Mouse (Mus musculus): ENCODE data around the gene Neil1.

Neil1 gene

GRCm38 (mm10) chr9:57158013-57158470 lies 9.9 kb upstream of the Neil1 start, which contains the start of gene Commd4:
TSS of gene Commd4 (minus strand) at chr9:57158331.
- H3K9me3 ChIP-seq (ENCODE audit: low read length), result no peaks in the 10 kb centered on the region
- H3K36me3 ChIP-seq (ENCODE audit: insufficient read depth, low read length), result peaks cover 32% of the 10 kb centered on the region
- TF ChIP-seq POU5F1 (IDR thresholded peaks at IDR 0.05; ENCODE audit: borderline replicate concordance, low read length) (no peak), CTCF (conservative IDR thresholded peaks at IDR 0.05; ENCODE audit: low read length) (no peak), NANOG (IDR thresholded peaks at IDR 0.05; ENCODE audit: borderline replicate concordance, low read length) (no peak)
- H3K4me3 ChIP-seq (replicated peaks; ENCODE audit: low read length), result peak within 1 kb of the TSS; percentile 99
- H3K27me3 ChIP-seq (ENCODE audit: insufficient read depth, low read length), result no peaks in the 10 kb centered on the region
- H3K4me1 ChIP-seq (replicated peaks; ENCODE audit: low read depth, low read length), result peaks cover 60% of the 10 kb centered on the region

- H3K4me1 ChIP-seq (replicated peaks; ENCODE audit: low read depth, low read length), result peaks cover 55% of the 10 kb centered on the region
- TF ChIP-seq CTCF (conservative IDR thresholded peaks at IDR 0.05; ENCODE audit: low read length), result no peak
- no peak for TF ChIP-seq NANOG (IDR thresholded peaks at IDR 0.05; ENCODE audit: borderline replicate concordance, low read length)
- TF ChIP-seq POU5F1 (IDR thresholded peaks at IDR 0.05; ENCODE audit: borderline replicate concordance, low read length), result no peak
- peak overlapping the region; percentile 99 for H3K4me3 ChIP-seq (replicated peaks; ENCODE audit: low read length)
- H3K27me3 ChIP-seq (ENCODE audit: insufficient read depth, low read length), result no peaks in the 10 kb centered on the region
- no peaks in the 10 kb centered on the region for H3K9me3 ChIP-seq (ENCODE audit: low read length)
- peaks cover 35% of the 10 kb centered on the region for H3K36me3 ChIP-seq (ENCODE audit: insufficient read depth, low read length)
Measured at GRCm38 (mm10) chr9:57157499-57157898, 9.4 kb upstream of the Neil1 start.

GRCm38 (mm10) chr9:57156823-57157222 lies 8.7 kb upstream of the Neil1 start:
- Histone ChIP-seq H3K27me3 (ENCODE audit: insufficient read depth, low read length) (no peaks in the 10 kb centered on the region), H3K36me3 (ENCODE audit: insufficient read depth, low read length) (peaks cover 35% of the 10 kb centered on the region), H3K4me3 (replicated peaks; ENCODE audit: low read length) (peak overlapping the region; percentile 99), H3K4me1 (replicated peaks; ENCODE audit: low read depth, low read length) (peaks cover 48% of the 10 kb centered on the region), H3K9me3 (ENCODE audit: low read length) (no peaks in the 10 kb centered on the region)
- no peak for TF ChIP-seq POU5F1 (IDR thresholded peaks at IDR 0.05; ENCODE audit: borderline replicate concordance, low read length)
- TF ChIP-seq CTCF (conservative IDR thresholded peaks at IDR 0.05; ENCODE audit: low read length), result no peak
- no peak for TF ChIP-seq NANOG (IDR thresholded peaks at IDR 0.05; ENCODE audit: borderline replicate concordance, low read length)

- Histone ChIP-seq H3K4me1 (replicated peaks; ENCODE audit: low read depth, low read length) (peaks cover 44% of the 10 kb centered on the region), H3K36me3 (ENCODE audit: insufficient read depth, low read length) (peaks cover 35% of the 10 kb centered on the region), H3K27me3 (ENCODE audit: insufficient read depth, low read length) (no peaks in the 10 kb centered on the region), H3K4me3 (replicated peaks; ENCODE audit: low read length) (peak overlapping the region; percentile 99; the same call in 1 of the 2 replicates), H3K9me3 (ENCODE audit: low read length) (no peaks in the 10 kb centered on the region)
- TF ChIP-seq POU5F1 (IDR thresholded peaks at IDR 0.05; ENCODE audit: borderline replicate concordance, low read length) (no peak), CTCF (conservative IDR thresholded peaks at IDR 0.05; ENCODE audit: low read length) (no peak), NANOG (IDR thresholded peaks at IDR 0.05; ENCODE audit: borderline replicate concordance, low read length) (no peak)
Measured at GRCm38 (mm10) chr9:57156383-57156782, 8.3 kb upstream of the Neil1 start.

GRCm38 (mm10) chr9:57152331-57152730 lies 4.2 kb upstream of the Neil1 start:
- Histone ChIP-seq H3K4me1 (replicated peaks; ENCODE audit: low read depth, low read length) (peaks cover 55% of the 10 kb centered on the region), H3K36me3 (ENCODE audit: insufficient read depth, low read length) (peaks cover 35% of the 10 kb centered on the region), H3K27me3 (ENCODE audit: insufficient read depth, low read length) (no peaks in the 10 kb centered on the region), H3K4me3 (replicated peaks; ENCODE audit: low read length) (no peak overlapping the region), H3K9me3 (ENCODE audit: low read length) (no peaks in the 10 kb centered on the region)
- TF ChIP-seq POU5F1 (IDR thresholded peaks at IDR 0.05; ENCODE audit: borderline replicate concordance, low read length), result no peak
- TF ChIP-seq CTCF (conservative IDR thresholded peaks at IDR 0.05; ENCODE audit: low read length), result no peak
- no peak for TF ChIP-seq NANOG (IDR thresholded peaks at IDR 0.05; ENCODE audit: borderline replicate concordance, low read length)

- Histone ChIP-seq H3K4me1 (replicated peaks; ENCODE audit: low read depth, low read length) (peaks cover 52% of the 10 kb centered on the region), H3K9me3 (ENCODE audit: low read length) (no peaks in the 10 kb centered on the region), H3K36me3 (ENCODE audit: insufficient read depth, low read length) (peaks cover 17% of the 10 kb centered on the region), H3K27me3 (ENCODE audit: insufficient read depth, low read length) (no peaks in the 10 kb centered on the region), H3K4me3 (replicated peaks; ENCODE audit: low read length) (no peak overlapping the region)
- TF ChIP-seq POU5F1 (IDR thresholded peaks at IDR 0.05; ENCODE audit: borderline replicate concordance, low read length) (no peak), CTCF (conservative IDR thresholded peaks at IDR 0.05; ENCODE audit: low read length) (no peak), NANOG (IDR thresholded peaks at IDR 0.05; ENCODE audit: borderline replicate concordance, low read length) (no peak)
Measured at GRCm38 (mm10) chr9:57150192-57150591, 2.1 kb upstream of the Neil1 start.

- Histone ChIP-seq H3K9me3 (ENCODE audit: low read length) (no peaks in the 10 kb centered on the region), H3K36me3 (ENCODE audit: insufficient read depth, low read length) (peaks cover 17% of the 10 kb centered on the region), H3K4me1 (replicated peaks; ENCODE audit: low read depth, low read length) (peaks cover 54% of the 10 kb centered on the region), H3K4me3 (replicated peaks; ENCODE audit: low read length) (peak overlapping the region; percentile 83), H3K27me3 (ENCODE audit: insufficient read depth, low read length) (no peaks in the 10 kb centered on the region)
- TF ChIP-seq POU5F1 (IDR thresholded peaks at IDR 0.05; ENCODE audit: borderline replicate concordance, low read length), result no peak
- no peak for TF ChIP-seq CTCF (conservative IDR thresholded peaks at IDR 0.05; ENCODE audit: low read length)
- TF ChIP-seq NANOG (IDR thresholded peaks at IDR 0.05; ENCODE audit: borderline replicate concordance, low read length), result no peak
Measured at GRCm38 (mm10) chr9:57149021-57149420, 916 bp upstream of the Neil1 start.

- Histone ChIP-seq H3K4me1 (replicated peaks; ENCODE audit: low read depth, low read length) (peaks cover 59% of the 10 kb centered on the region), H3K4me3 (replicated peaks; ENCODE audit: low read length) (peak overlapping the region; percentile 83), H3K27me3 (ENCODE audit: insufficient read depth, low read length) (no peaks in the 10 kb centered on the region), H3K9me3 (ENCODE audit: low read length) (no peaks in the 10 kb centered on the region), H3K36me3 (ENCODE audit: insufficient read depth, low read length) (peaks cover 27% of the 10 kb centered on the region)
- TF ChIP-seq NANOG (IDR thresholded peaks at IDR 0.05; ENCODE audit: borderline replicate concordance, low read length) (no peak), CTCF (conservative IDR thresholded peaks at IDR 0.05; ENCODE audit: low read length) (no peak), POU5F1 (IDR thresholded peaks at IDR 0.05; ENCODE audit: borderline replicate concordance, low read length) (no peak)
Measured at GRCm38 (mm10) chr9:57147205-57148143, 631 bp downstream of the Neil1 start.
